Mouse (Mus musculus) T-helper 2 cell (primary cell): ENCODE measurements around the gene Fam241a.

Experiments used
- in situ Hi-C: fragments of 300-600 bp; cut with MboI, MseI; formaldehyde crosslinking; loops from one replicate; pipeline ENCODE4 v1.15.1; 2025; ENCODE audit warnings: high pct_unique_total_duplicates

The Fam241a gene

GRCm38 (mm10) chr3:127895792-127896541 is at the start of gene Fam241a:
Fam241a (minus strand) TSS chr3:127896324.
- in situ Hi-C loops: no loop called here

- in situ Hi-C loops: no loop called here
Measured at GRCm38 (mm10) chr3:127932453-127932852, 36.3 kb upstream of the Fam241a start.

GRCm38 (mm10) chr3:127930326-127931012 is 34.3 kb upstream of the Fam241a start:
- in situ Hi-C loops: no loop called here

GRCm38 (mm10) chr3:127929921-127930320 is 33.8 kb upstream of the Fam241a start:
- in situ Hi-C loops: no loop called here

- in situ Hi-C loops: no loop called here
Measured at GRCm38 (mm10) chr3:127926635-127927183, 30.6 kb upstream of the Fam241a start.

- in situ Hi-C loops: no loop called here
Measured at GRCm38 (mm10) chr3:127924464-127924863, 28.3 kb upstream of the Fam241a start.

- in situ Hi-C loops: no loop called here
Measured at GRCm38 (mm10) chr3:127923183-127923582, 27.1 kb upstream of the Fam241a start.

- in situ Hi-C loops: no loop called here
Measured at GRCm38 (mm10) chr3:127922125-127922524, 26.0 kb upstream of the Fam241a start.

GRCm38 (mm10) chr3:127917999-127918661 is 22.0 kb upstream of the Fam241a start:
- in situ Hi-C loops: no loop called here

GRCm38 (mm10) chr3:127917549-127917948 is 21.4 kb upstream of the Fam241a start:
- in situ Hi-C loops: no loop called here

- in situ Hi-C loops: no loop called here
Measured at GRCm38 (mm10) chr3:127915656-127916334, 19.7 kb upstream of the Fam241a start.

- in situ Hi-C loops: no loop called here
Measured at GRCm38 (mm10) chr3:127913885-127914709, 18.0 kb upstream of the Fam241a start.

- in situ Hi-C loops: no loop called here
Measured at GRCm38 (mm10) chr3:127909941-127910340, 13.8 kb upstream of the Fam241a start.

- in situ Hi-C loops: loop anchor here (5.0 kb wide), 1 partner anchor 47 kb away; no protein-coding TSS in a partner anchor
Measured at GRCm38 (mm10) chr3:127894981-127895779, 944 bp downstream of the Fam241a start.

GRCm38 (mm10) chr3:127893902-127894301 is 2.2 kb downstream of the Fam241a start:
- in situ Hi-C loops: loop anchor here (5.0 kb wide), 1 partner anchor 48 kb away; no protein-coding TSS in a partner anchor

GRCm38 (mm10) chr3:127891906-127892305 is 4.2 kb downstream of the Fam241a start:
- in situ Hi-C loops: loop anchor here (5.0 kb wide), 1 partner anchor 50 kb away; no protein-coding TSS in a partner anchor

GRCm38 (mm10) chr3:127890008-127890407 is 6.1 kb downstream of the Fam241a start:
- in situ Hi-C loops: loop anchor here (5.0 kb wide), 1 partner anchor 52 kb away; no protein-coding TSS in a partner anchor

- in situ Hi-C loops: loop anchor here (5.0 kb wide), 1 partner anchor 47 kb away; no protein-coding TSS in a partner anchor
Measured at GRCm38 (mm10) chr3:127889570-127889969, 6.6 kb downstream of the Fam241a start.

- in situ Hi-C loops: no loop called here
Measured at GRCm38 (mm10) chr3:127881684-127882083, 14.4 kb downstream of the Fam241a start.
